Mouse (Mus musculus): ENCODE measurements around the gene Zkscan17. TPM values are rescaled to one million over a fixed set of nuclear protein-coding genes. Genes with fewer than 3 reads are reported as not detected.

The Zkscan17 gene
- total and polyA plus RNA-seq, 3 experiments = 8.9 to 49.9 (median 36.8) TPM

DNA sequence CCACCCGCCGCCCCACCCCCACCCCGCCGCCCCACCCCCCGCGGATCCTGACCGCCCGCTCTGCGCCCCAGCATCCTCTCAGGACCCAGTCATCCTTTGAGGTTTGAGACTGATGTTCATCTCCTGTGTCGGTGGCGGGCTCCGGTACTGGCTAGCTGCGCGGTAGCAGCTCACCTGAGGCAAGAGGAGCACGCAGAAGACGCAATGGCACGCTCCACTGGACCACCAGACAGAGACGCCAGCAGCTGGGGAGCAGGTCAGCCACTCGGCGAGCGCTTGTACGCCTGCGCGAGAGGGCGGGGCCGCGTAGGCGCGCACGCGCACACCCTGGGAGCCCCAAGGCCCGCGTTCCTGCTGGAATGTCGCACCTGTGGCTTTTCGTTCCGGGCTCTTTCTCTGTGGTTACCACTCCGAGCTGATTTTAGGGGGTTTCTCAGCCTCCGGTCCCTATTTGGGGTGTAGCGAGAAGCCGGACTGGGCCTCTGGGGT lies 76.8 kb downstream of the Zkscan17 start, which contains the start of gene Jmjd4 (continued):
- TF ChIP-seq IRF4 (IDR thresholded peaks at IDR 0.05; ENCODE audit: low read depth, low read length) = peak; percentile 35; the same call in 1 of the 2 replicates
- TF ChIP-seq USF2 (conservative IDR thresholded peaks at IDR 0.05; ENCODE audit: low read depth, low read length) = no peak
- no peak for TF ChIP-seq RCOR1 (conservative IDR thresholded peaks at IDR 0.05; ENCODE audit: low read depth, low read length)
- TF ChIP-seq HCFC1 (IDR thresholded peaks at IDR 0.05; ENCODE audit: low read depth, low read length) = peak; percentile 88
- no peak for TF ChIP-seq ZC3H11A (IDR thresholded peaks at IDR 0.05; ENCODE audit: low read depth, low read length)
- TF ChIP-seq SIN3A (IDR thresholded peaks at IDR 0.05; ENCODE audit: low read length) = peak; percentile 90
- TF ChIP-seq JUN (IDR thresholded peaks at IDR 0.05; ENCODE audit: insufficient read depth, low read depth, low read length) = no peak
- 0 out of 2 replicates have a peak, but pooled peaks have one; percentile 36 for TF ChIP-seq CHD1 (IDR thresholded peaks at IDR 0.05; ENCODE audit: low read depth, low read length)
- no peak; the same call in 1 of the 2 replicates for TF ChIP-seq MAX (IDR thresholded peaks at IDR 0.05; ENCODE audit: low read length)
- TF ChIP-seq RAD21 (IDR thresholded peaks at IDR 0.05; ENCODE audit: low read depth, low read length) = no peak; the same call in 1 of the 2 replicates
- TF ChIP-seq GABPA (IDR thresholded peaks at IDR 0.05; ENCODE audit: insufficient replicate concordance, low read depth, low read length) = no peak; the same call in 1 of the 2 replicates
- no peak for TF ChIP-seq MAFK (IDR thresholded peaks at IDR 0.05; ENCODE audit: insufficient replicate concordance, low read length)
- no peak for TF ChIP-seq CTCF (conservative IDR thresholded peaks at IDR 0.05 in 1 of 2, IDR thresholded peaks at IDR 0.05 in 1 of 2; ENCODE audit: low read depth in 2 of 2, low read length in 2 of 2)
- TF ChIP-seq JUND (conservative IDR thresholded peaks at IDR 0.05; ENCODE audit: low read depth, low read length) = no peak
- no peak for TF ChIP-seq USF1 (IDR thresholded peaks at IDR 0.05; ENCODE audit: low read depth, low read length)
- no peak for TF ChIP-seq EP300 (IDR thresholded peaks at IDR 0.05; ENCODE audit: low read length)
- TF ChIP-seq NELFE (IDR thresholded peaks at IDR 0.05; ENCODE audit: low read depth, low read length) = peak; percentile 96
- peak; percentile 75 for TF ChIP-seq TBP (conservative IDR thresholded peaks at IDR 0.05; ENCODE audit: low read depth, low read length)
- no peak for TF ChIP-seq UBTF (IDR thresholded peaks at IDR 0.05; ENCODE audit: low read depth, low read length)
- TF ChIP-seq BHLHE40 (IDR thresholded peaks at IDR 0.05; ENCODE audit: low read depth, low read length) = peak; percentile 89
- no peak for TF ChIP-seq ZNF384 (IDR thresholded peaks at IDR 0.05; ENCODE audit: low read depth, low read length)

DNA sequence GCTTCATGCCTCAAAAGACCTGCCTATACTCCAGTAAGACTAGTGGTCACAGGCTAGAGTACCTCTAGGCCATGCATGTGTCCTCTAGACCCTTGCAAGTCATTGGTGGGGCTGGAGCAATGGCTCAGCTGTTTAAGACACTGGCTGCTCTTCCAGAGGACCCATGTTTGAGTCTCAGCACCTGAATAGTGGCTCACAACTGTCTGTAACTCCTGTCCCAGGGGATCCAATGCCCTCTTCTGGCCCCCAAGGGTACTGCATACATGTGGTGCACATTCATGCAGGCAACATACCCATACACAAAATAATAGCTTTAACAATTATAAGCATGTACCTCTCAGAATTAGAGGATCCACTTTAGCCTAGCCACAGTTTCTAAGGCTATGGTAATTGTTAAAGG lies 83.4 kb downstream of the Zkscan17 start:
- no peaks in the 10 kb centered on the region for H3K79me2 ChIP-seq (replicated peaks; ENCODE audit: control insufficient read depth, extremely low read depth, insufficient read depth, poor library complexity, severe bottlenecking)
- no peak for DNase-seq (ENCODE audit: extremely low read depth)
- H3K9ac ChIP-seq (ENCODE audit: insufficient read depth, low read depth) = no peak overlapping the region
- no peak overlapping the region for H3K27ac ChIP-seq (ENCODE audit: insufficient read depth, low read depth)
- H3K4me2 ChIP-seq (ENCODE audit: insufficient read depth, low read depth, poor library complexity, severe bottlenecking) = no peak overlapping the region
- H3K4me1 ChIP-seq (ENCODE audit: control insufficient read depth in 1 of 2, insufficient read depth in 2 of 2) = peaks cover 0 to 7% of the 10 kb centered on the region in 2 experiments; a peak in 1 of 4 replicates
- no peak overlapping the region for H3K4me3 ChIP-seq (replicated peaks in 1 of 3; ENCODE audit: low read depth in 2 of 3, low read length in 2 of 3, poor library complexity in 1 of 3)
- H3K36me3 ChIP-seq (replicated peaks in 1 of 2; ENCODE audit: control insufficient read depth in 1 of 2, insufficient read depth in 1 of 2, low read length in 1 of 2) = peaks cover 18 to 73% of the 10 kb centered on the region in 2 experiments
- in situ Hi-C loops (cut with MboI; ENCODE audit: low pct_ligation_motif_present, low pct_unique_long_range_greater_than_20kb, low sequenced_read_pairs) = no loop called here
- dilution Hi-C loops (cut with MboI; ENCODE audit: extremely low pct_ligation_motif_present, extremely low pct_unique_long_range_greater_than_20kb, low sequenced_read_pairs) = no loop called here
- no peaks in the 10 kb centered on the region for H3K27me3 ChIP-seq (replicated peaks)
- peaks cover 2% of the 10 kb centered on the region for H3K9me3 ChIP-seq (replicated peaks; ENCODE audit: low read length)
- TF ChIP-seq CTCF (conservative IDR thresholded peaks at IDR 0.05 in 1 of 2, IDR thresholded peaks at IDR 0.05 in 1 of 2; ENCODE audit: low read depth in 2 of 2, low read length in 2 of 2) (peak; percentile 10 to 44; a peak in 3 of 4 replicates), MAZ (IDR thresholded peaks at IDR 0.05; ENCODE audit: low read depth, low read length) (no peak), MEF2A (IDR thresholded peaks at IDR 0.05; ENCODE audit: borderline replicate concordance, low read depth, low read length) (no peak), MAX (IDR thresholded peaks at IDR 0.05; ENCODE audit: low read length) (no peak)
